In the genomic region with DNA sequence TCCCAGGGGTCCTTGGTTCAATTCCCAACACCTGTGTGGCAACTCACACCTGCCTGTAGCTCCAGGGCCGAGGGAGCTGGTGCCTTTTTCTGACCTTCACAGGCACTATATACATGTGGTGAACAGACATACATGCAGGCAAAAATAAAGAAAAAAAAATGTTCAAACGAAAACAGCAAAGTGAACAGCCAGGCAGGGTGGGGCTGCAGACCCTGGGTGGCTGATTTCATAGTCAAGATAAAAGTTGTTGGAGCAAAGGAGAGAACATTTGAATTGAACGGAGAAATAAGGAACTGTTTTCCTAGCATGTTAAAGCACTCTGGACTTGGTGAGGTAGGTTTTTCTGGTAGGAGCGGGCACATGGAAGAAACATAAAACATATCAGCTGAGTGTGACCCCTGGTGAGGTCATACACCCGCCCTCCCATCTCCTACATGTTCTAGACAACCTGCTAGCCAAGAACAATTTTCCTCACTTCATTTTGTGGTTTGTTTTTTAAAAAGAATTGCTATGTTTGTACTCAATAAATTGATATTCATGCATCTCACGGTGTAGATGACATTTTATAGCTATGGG, we compare ENCODE assay signal across 23 mouse cellular contexts. TPM values are rescaled to one million over a fixed set of nuclear protein-coding genes. Genes with fewer than 3 reads are reported as not detected.
DNase-seq lines count a peak whose midpoint lies in the region; ATAC-seq and TF ChIP-seq lines count a peak whose summit lies in the region.
"Had no signal": no experiment of that assay in that cellular context is flagged by ENCODE, and none has a peak within 500 bp of the region (broad histone marks: within the 10 kb centered on the region; RNA-seq: fewer than 3 reads in every experiment).

No protein-coding gene starts in this region.

- H3K9me3 ChIP-seq in midbrain, embryonic 11.5 days (ENCODE audit: control insufficient read depth, low read length), result no peaks in the 10 kb centered on the region
- H3K9me3 ChIP-seq in midbrain, embryonic 10.5 days (replicated peaks), result no peaks in the 10 kb centered on the region
- no peaks in the 10 kb centered on the region for H3K9me3 ChIP-seq in MEL (replicated peaks; ENCODE audit: insufficient read depth, low read length)
- H3K9me3 ChIP-seq: embryonic facial prominence, embryonic 13.5 days; embryonic facial prominence, embryonic 15.5 days; forebrain, embryonic 10.5 days; forebrain, embryonic 12.5 days had no signal

- H3K4me2 ChIP-seq in midbrain, embryonic 11.5 days, result no peak overlapping the region
- H3K4me2 ChIP-seq: embryonic facial prominence, embryonic 13.5 days; embryonic facial prominence, embryonic 15.5 days; forebrain, embryonic 12.5 days had no signal

- H3K9ac ChIP-seq in midbrain, embryonic 11.5 days (ENCODE audit: low read length), result no peak overlapping the region
- peak overlapping the region; percentile 31 for H3K9ac ChIP-seq in MEL (ENCODE audit: control insufficient read depth, low read depth, low read length, poor library complexity, severe bottlenecking)
- H3K9ac ChIP-seq: embryonic facial prominence, embryonic 13.5 days; embryonic facial prominence, embryonic 15.5 days; forebrain, embryonic 12.5 days had no signal

- no peak overlapping the region for H3K4me3 ChIP-seq in midbrain, embryonic 11.5 days (ENCODE audit: low read depth, low read length)
- H3K4me3 ChIP-seq in midbrain, embryonic 10.5 days, result no peak overlapping the region
- H3K4me3 ChIP-seq in MEL (ENCODE audit: control insufficient read depth in 1 of 2, insufficient read depth in 1 of 2, low read depth in 2 of 2, low read length in 2 of 2), result peak overlapping the region in 1 of 2 experiments; percentile 23; a peak in 2 of 4 replicates
- H3K4me3 ChIP-seq: embryonic facial prominence, embryonic 13.5 days; embryonic facial prominence, embryonic 15.5 days; erythroblast, embryonic 14.5 days; forebrain, embryonic 10.5 days; forebrain, embryonic 12.5 days had no signal

- H3K27me3 ChIP-seq in midbrain, embryonic 11.5 days (ENCODE audit: control insufficient read depth, insufficient read depth, low read length), result no peaks in the 10 kb centered on the region
- H3K27me3 ChIP-seq in midbrain, embryonic 10.5 days (ENCODE audit: low read depth, poor library complexity, severe bottlenecking), result no peaks in the 10 kb centered on the region
- H3K27me3 ChIP-seq in MEL (ENCODE audit: control insufficient read depth in 1 of 2, insufficient read depth in 2 of 2, low read length in 2 of 2), result no peaks in the 10 kb centered on the region
- H3K27me3 ChIP-seq: embryonic facial prominence, embryonic 13.5 days; embryonic facial prominence, embryonic 15.5 days; forebrain, embryonic 12.5 days; Patski had no signal

- DNase-seq in midbrain, embryonic 11.5 days (ENCODE audit: low spot score, missing footprints), result peak; percentile 51
- no peak for DNase-seq in midbrain, embryonic 10.5 days (ENCODE audit: low spot score)
- peak; percentile 51 for DNase-seq in MEL (ENCODE audit: low read depth, low spot score)
- DNase-seq in cerebellum, adult 11 months, result no peak
- DNase-seq: adrenal gland, adult 8-10 months; adrenal gland, postnatal 14 days; adrenal gland, postnatal 36 days; cerebellum, adult 18-20 months; cerebellum, adult 8-10 months; cerebellum, adult 9-11 months; cerebellum, postnatal 14 days; cerebellum, postnatal 36 days; embryo, embryonic 11 days had no signal

- no peak overlapping the region for H3K27ac ChIP-seq in midbrain, embryonic 11.5 days (ENCODE audit: low read depth, low read length)
- no peak overlapping the region for H3K27ac ChIP-seq in midbrain, embryonic 10.5 days (replicated peaks)
- H3K27ac ChIP-seq in MEL (ENCODE audit: control insufficient read depth, low read depth, low read length), result peak overlapping the region; percentile 35
- H3K27ac ChIP-seq: embryonic facial prominence, embryonic 13.5 days; embryonic facial prominence, embryonic 15.5 days; forebrain, embryonic 10.5 days; forebrain, embryonic 12.5 days had no signal

- no peaks in the 10 kb centered on the region for H3K4me1 ChIP-seq in midbrain, embryonic 11.5 days (ENCODE audit: control insufficient read depth, insufficient read depth, low read length)
- H3K4me1 ChIP-seq in midbrain, embryonic 10.5 days, result no peaks in the 10 kb centered on the region
- H3K4me1 ChIP-seq in MEL (ENCODE audit: control insufficient read depth in 1 of 2, insufficient read depth in 2 of 2, low read length in 2 of 2), result peaks cover 10 to 21% of the 10 kb centered on the region in 2 experiments
- H3K4me1 ChIP-seq: embryonic facial prominence, embryonic 13.5 days; embryonic facial prominence, embryonic 15.5 days; forebrain, embryonic 10.5 days; forebrain, embryonic 12.5 days had no signal

- TF ChIP-seq POLR2A in MEL (IDR thresholded peaks at IDR 0.05; ENCODE audit: control insufficient read depth in 1 of 2, insufficient read depth in 1 of 2, low read depth in 1 of 2, low read length in 2 of 2, poor library complexity in 1 of 2), result no peak

- WGBS in midbrain, embryonic 11.5 days, result 85% methylated on average over 6 of the region's 6 CpGs
- 92% methylated on average over 6 of the region's 6 CpGs for WGBS in midbrain, embryonic 10.5 days

- ATAC-seq in midbrain, embryonic 11.5 days (ENCODE audit: low FRiP score), result no peak
- ATAC-seq in megakaryocyte-erythroid progenitor cell, adult 5-6 weeks (replicated peaks; ENCODE audit: low FRiP score, low TSS enrichment, poor library complexity, severe bottlenecking), result peak; percentile 45; the same call in 1 of the 2 replicates
- ATAC-seq: activated CD4-positive, CD25-positive, alpha-beta regulatory T cell, adult 4 months; forebrain, embryonic 14.5 days; forebrain, embryonic 16.5 days; Patski had no signal

- no peaks in the 10 kb centered on the region for H3K36me3 ChIP-seq in midbrain, embryonic 11.5 days (ENCODE audit: control insufficient read depth, insufficient read depth, low read length)
- peaks cover 14% of the 10 kb centered on the region for H3K36me3 ChIP-seq in midbrain, embryonic 10.5 days
- H3K36me3 ChIP-seq in MEL (ENCODE audit: control insufficient read depth in 1 of 2, insufficient read depth in 2 of 2, low read length in 2 of 2), result peaks cover 0 to 20% of the 10 kb centered on the region in 2 experiments; a peak in 2 of 4 replicates
- H3K36me3 ChIP-seq: embryonic facial prominence, embryonic 15.5 days; forebrain, embryonic 12.5 days had no signal

- no peak for TF ChIP-seq RAD21 in MEL (IDR thresholded peaks at IDR 0.05; ENCODE audit: low read depth, low read length)

- 0 out of 4 replicates have a peak, but pooled peaks of 1 of the 2 experiments have one; percentile 37 for TF ChIP-seq EP300 in MEL (IDR thresholded peaks at IDR 0.05; ENCODE audit: low read depth in 1 of 2, low read length in 2 of 2)

- H3K79me2 ChIP-seq in MEL (ENCODE audit: control insufficient read depth, insufficient read depth, low read length, poor library complexity), result peaks cover 12% of the 10 kb centered on the region; the same call in 1 of the 2 replicates

- no peak for TF ChIP-seq CTCF in MEL (IDR thresholded peaks at IDR 0.05 in 2 of 3, conservative IDR thresholded peaks at IDR 0.05 in 1 of 3; ENCODE audit: control insufficient read depth in 1 of 3, insufficient read depth in 1 of 3, low read depth in 2 of 3, low read length in 3 of 3, poor library complexity in 1 of 3, severe bottlenecking in 1 of 3)

TF ChIP-seq in MEL, 35 proteins besides CTCF, POLR2A, EP300 and RAD21:
- peak; percentile 60; the same call in 1 of the 2 replicates for TF ChIP-seq MXI1 (IDR thresholded peaks at IDR 0.05; ENCODE audit: low read depth, low read length)
- no peak for TF ChIP-seq ELF1 (IDR thresholded peaks at IDR 0.05; ENCODE audit: low read depth, low read length)
- TF ChIP-seq RCOR1 (IDR thresholded peaks at IDR 0.05; ENCODE audit: low read depth, low read length), result 0 out of 2 replicates have a peak, but pooled peaks have one; percentile 19
- no peak for TF ChIP-seq KAT2A (conservative IDR thresholded peaks at IDR 0.05; ENCODE audit: low read depth, low read length)
- peak; percentile 88 for TF ChIP-seq ZNF384 (IDR thresholded peaks at IDR 0.05; ENCODE audit: low read depth, low read length)

RNA-seq across cellular contexts. Expression of gene Gnptab, which starts 19.8 kb away (rescaled TPM):
- 6.5 and 7.0 TPM in 2 replicates for polyA plus RNA-seq in midbrain, embryonic 11.5 days (2014; fragmentation: Nextera tagmentation; extraction: Ambion mirVana)
- polyA plus RNA-seq in midbrain, embryonic 10.5 days (2016; fragmentation: Nextera tagmentation; extraction: Ambion mirVana), result 6.7 and 7.9 TPM in 2 replicates
- 14.2 and 15.1 TPM in 2 replicates for total RNA-seq in MEL (2012; rRNA removed)
- polyA plus RNA-seq in MEL (2012; ENCODE audit: insufficient read depth in 1 of 2, insufficient read length in 2 of 2, low read depth in 1 of 2, low replicate concordance in 2 of 2, missing spikeins in 1 of 2), result 10 to 100 TPM in 1 of 2 experiments, not detected in 1; 24.1 TPM
- 37.1 and 44.4 TPM in 2 replicates for total RNA-seq in megakaryocyte-erythroid progenitor cell, adult 5-6 weeks (2014; fragmentation: Nextera tagmentation)
- 39.3 and 45.2 TPM in 2 replicates for total RNA-seq in megakaryocyte-erythroid progenitor cell, adult 5-6 weeks (2017)

RNA-seq across cellular contexts. Expression of gene Dram1, which starts 19.9 kb away (rescaled TPM):
- 0.34 and 0.76 TPM in 2 replicates for polyA plus RNA-seq in midbrain, embryonic 11.5 days (2014; fragmentation: Nextera tagmentation; extraction: Ambion mirVana)
- polyA plus RNA-seq in midbrain, embryonic 10.5 days (2016; fragmentation: Nextera tagmentation; extraction: Ambion mirVana), result 0.28 and 0.43 TPM in 2 replicates
- total RNA-seq in MEL (2012; rRNA removed), result not detected in 2 replicates
- polyA plus RNA-seq in MEL (2012; ENCODE audit: insufficient read depth in 1 of 2, insufficient read length in 2 of 2, low read depth in 1 of 2, low replicate concordance in 2 of 2, missing spikeins in 1 of 2), result under 1 TPM in 1 of 2 experiments, not detected in 1; 0.17 TPM
- total RNA-seq in megakaryocyte-erythroid progenitor cell, adult 5-6 weeks (2014; fragmentation: Nextera tagmentation), result not detected in 2 replicates
- 0.76 and 0.80 TPM in 2 replicates for total RNA-seq in megakaryocyte-erythroid progenitor cell, adult 5-6 weeks (2017)
- polyA plus RNA-seq: erythroblast, embryonic 14.5 days had no signal

Comparison
In these comparisons a context has a peak if more than half of its experiments do, and no peak if none do; other contexts are left out.
1. DNase-seq: peak in midbrain, embryonic 11.5 days (single experiment) and MEL (single experiment); none in midbrain, embryonic 10.5 days (single experiment) and cerebellum, adult 11 months (single experiment).